ENCODE assay signal across 8 mouse cellular contexts in genomic region chr12:111704609-111705008, GRCm38 (mm10). TPM values are rescaled to one million over a fixed set of nuclear protein-coding genes. Genes with fewer than 3 reads are reported as not detected.
DNase-seq lines count a peak whose midpoint lies in the region; ATAC-seq lines count a peak whose summit lies in the region.

No protein-coding gene starts in this region.

- H3K9me3 ChIP-seq in neural tube, embryonic 11.5 days (ENCODE audit: control insufficient read depth, low read length), result no peaks in the 10 kb centered on the region
- no peaks in the 10 kb centered on the region for H3K9me3 ChIP-seq in forebrain, embryonic 13.5 days (replicated peaks)
- no peaks in the 10 kb centered on the region for H3K9me3 ChIP-seq in hindbrain, embryonic 13.5 days
- no peaks in the 10 kb centered on the region for H3K9me3 ChIP-seq in midbrain, embryonic 13.5 days

- H3K4me3 ChIP-seq in neural tube, embryonic 11.5 days (ENCODE audit: low read depth, low read length), result no peak overlapping the region
- H3K4me3 ChIP-seq in forebrain, embryonic 13.5 days, result no peak overlapping the region
- H3K4me3 ChIP-seq in hindbrain, embryonic 13.5 days, result no peak overlapping the region
- no peak overlapping the region for H3K4me3 ChIP-seq in midbrain, embryonic 13.5 days (replicated peaks)

- DNase-seq in neural tube, embryonic 11.5 days (ENCODE audit: low spot score), result peak; percentile 36
- DNase-seq in neural tube, embryonic 10.5 days (ENCODE audit: extremely low spot score, low spot score), result no peak
- no peak for DNase-seq in left cerebral cortex, postnatal 36 days (ENCODE audit: low spot score in 2 of 2)

- H3K4me2 ChIP-seq in neural tube, embryonic 11.5 days (ENCODE audit: low read depth), result no peak overlapping the region
- H3K4me2 ChIP-seq in forebrain, embryonic 13.5 days, result no peak overlapping the region
- no peak overlapping the region for H3K4me2 ChIP-seq in hindbrain, embryonic 13.5 days
- no peak overlapping the region for H3K4me2 ChIP-seq in midbrain, embryonic 13.5 days (replicated peaks)

- H3K36me3 ChIP-seq in neural tube, embryonic 11.5 days (ENCODE audit: control insufficient read depth, insufficient read depth, low read length), result peaks cover 4% of the 10 kb centered on the region; the same call in 1 of the 2 replicates
- H3K36me3 ChIP-seq in forebrain, embryonic 13.5 days (ENCODE audit: poor library complexity, severe bottlenecking), result peaks cover 38% of the 10 kb centered on the region
- peaks cover 27% of the 10 kb centered on the region for H3K36me3 ChIP-seq in hindbrain, embryonic 13.5 days
- peaks cover 33% of the 10 kb centered on the region for H3K36me3 ChIP-seq in midbrain, embryonic 13.5 days

- H3K9ac ChIP-seq in neural tube, embryonic 11.5 days (ENCODE audit: low read length), result no peak overlapping the region
- H3K9ac ChIP-seq in forebrain, embryonic 13.5 days, result peak overlapping the region; percentile 48
- H3K9ac ChIP-seq in hindbrain, embryonic 13.5 days, result 0 out of 2 replicates have a peak overlapping the region, but pooled peaks have one; percentile 15
- peak overlapping the region; percentile 28; the same call in 1 of the 2 replicates for H3K9ac ChIP-seq in midbrain, embryonic 13.5 days (replicated peaks)

- intact Hi-C loops in left cerebral cortex, postnatal 36 days (cut with DNase I), result no loop called here

- no peak overlapping the region for H3K27ac ChIP-seq in neural tube, embryonic 11.5 days (ENCODE audit: low read depth, low read length)
- peak overlapping the region; percentile 40 for H3K27ac ChIP-seq in forebrain, embryonic 13.5 days
- peak overlapping the region; percentile 67 for H3K27ac ChIP-seq in hindbrain, embryonic 13.5 days
- H3K27ac ChIP-seq in midbrain, embryonic 13.5 days, result no peak overlapping the region

- H3K4me1 ChIP-seq in neural tube, embryonic 11.5 days (ENCODE audit: control insufficient read depth, insufficient read depth, low read length), result no peaks in the 10 kb centered on the region
- H3K4me1 ChIP-seq in forebrain, embryonic 13.5 days, result peaks cover 16% of the 10 kb centered on the region
- peaks cover 10% of the 10 kb centered on the region for H3K4me1 ChIP-seq in hindbrain, embryonic 13.5 days (replicated peaks)
- peaks cover 5% of the 10 kb centered on the region; the same call in 1 of the 2 replicates for H3K4me1 ChIP-seq in midbrain, embryonic 13.5 days (replicated peaks)

- ATAC-seq in neural tube, embryonic 11.5 days (ENCODE audit: insufficient read depth, low FRiP score, low TSS enrichment), result no peak
- ATAC-seq in forebrain, embryonic 13.5 days, result peak; percentile 48; the same call in 1 of the 2 replicates
- ATAC-seq in hindbrain, embryonic 13.5 days (ENCODE audit: low FRiP score), result peak; percentile 36; the same call in 1 of the 2 replicates
- 0 out of 2 replicates have a peak, but pooled peaks have one; percentile 43 for ATAC-seq in midbrain, embryonic 13.5 days
- ATAC-seq in erythroid progenitor cell, adult 5-6 weeks (replicated peaks; ENCODE audit: low FRiP score, poor library complexity, severe bottlenecking), result no peak
- ATAC-seq in megakaryocyte, adult 5-6 weeks (ENCODE audit: poor library complexity, severe bottlenecking), result no peak

- 50% methylated on average over 9 of the region's 9 CpGs for WGBS in neural tube, embryonic 11.5 days
- 44% methylated on average over 9 of the region's 9 CpGs for WGBS in forebrain, embryonic 13.5 days
- WGBS in hindbrain, embryonic 13.5 days, result 52% methylated on average over 9 of the region's 9 CpGs
- 63% methylated on average over 9 of the region's 9 CpGs for WGBS in midbrain, embryonic 13.5 days

- no peaks in the 10 kb centered on the region for H3K27me3 ChIP-seq in neural tube, embryonic 11.5 days (ENCODE audit: control insufficient read depth, insufficient read depth, low read length)
- no peaks in the 10 kb centered on the region for H3K27me3 ChIP-seq in forebrain, embryonic 13.5 days
- no peaks in the 10 kb centered on the region for H3K27me3 ChIP-seq in hindbrain, embryonic 13.5 days
- no peaks in the 10 kb centered on the region for H3K27me3 ChIP-seq in midbrain, embryonic 13.5 days

RNA-seq across cellular contexts. Expression of gene Bag5, which starts 8.4 kb away (rescaled TPM):
- polyA plus RNA-seq in neural tube, embryonic 11.5 days (2014; fragmentation: Nextera tagmentation; extraction: Ambion mirVana), result 58.8 and 60.0 TPM in 2 replicates
- 62.1 and 62.8 TPM in 2 replicates for polyA plus RNA-seq in forebrain, embryonic 13.5 days (2015; fragmentation: Nextera tagmentation; extraction: Ambion mirVana)
- polyA plus RNA-seq in hindbrain, embryonic 13.5 days (2015; fragmentation: Nextera tagmentation; extraction: Ambion mirVana), result 65.3 and 67.9 TPM in 2 replicates
- polyA plus RNA-seq in midbrain, embryonic 13.5 days (2015; fragmentation: Nextera tagmentation; extraction: Ambion mirVana), result 63.9 and 68.2 TPM in 2 replicates
- total RNA-seq in left cerebral cortex, postnatal 36 days (2021), result 10 to 100 TPM; 57.0 to 57.8 TPM
- total RNA-seq in erythroid progenitor cell, adult 5-6 weeks (2015; ENCODE audit: low replicate concordance), result 5.4 and 6.3 TPM in 2 replicates
- total RNA-seq in erythroid progenitor cell, adult 5-6 weeks (2017; ENCODE audit: low replicate concordance), result 1.2 and 8.1 TPM in 2 replicates
- total RNA-seq in megakaryocyte, adult 5-6 weeks (2015), result 10.8 and 11.4 TPM in 2 replicates
- total RNA-seq in megakaryocyte, adult 5-6 weeks (2017), result 19.1 and 21.8 TPM in 2 replicates

RNA-seq across cellular contexts. Expression of gene Apopt1, which starts 8.5 kb away (rescaled TPM):
- polyA plus RNA-seq in neural tube, embryonic 11.5 days (2014; fragmentation: Nextera tagmentation; extraction: Ambion mirVana), result 53.1 and 53.4 TPM in 2 replicates
- polyA plus RNA-seq in forebrain, embryonic 13.5 days (2015; fragmentation: Nextera tagmentation; extraction: Ambion mirVana), result 52.6 and 56.2 TPM in 2 replicates
- polyA plus RNA-seq in hindbrain, embryonic 13.5 days (2015; fragmentation: Nextera tagmentation; extraction: Ambion mirVana), result 55.1 and 62.1 TPM in 2 replicates
- 59.5 and 59.6 TPM in 2 replicates for polyA plus RNA-seq in midbrain, embryonic 13.5 days (2015; fragmentation: Nextera tagmentation; extraction: Ambion mirVana)
- total RNA-seq in left cerebral cortex, postnatal 36 days (2021), result 10 to 100 TPM; 39.8 to 41.6 TPM
- total RNA-seq in erythroid progenitor cell, adult 5-6 weeks (2015; ENCODE audit: low replicate concordance), result 8.4 and 22.7 TPM in 2 replicates
- total RNA-seq in erythroid progenitor cell, adult 5-6 weeks (2017; ENCODE audit: low replicate concordance), result 4.8 and 11.3 TPM in 2 replicates
- total RNA-seq in megakaryocyte, adult 5-6 weeks (2015), result 44.6 and 45.0 TPM in 2 replicates
- total RNA-seq in megakaryocyte, adult 5-6 weeks (2017), result 60.6 and 61.0 TPM in 2 replicates

RNA-seq across cellular contexts. Expression of gene Trmt61a, which starts 26.7 kb away (rescaled TPM):
- 5.8 and 6.6 TPM in 2 replicates for polyA plus RNA-seq in neural tube, embryonic 11.5 days (2014; fragmentation: Nextera tagmentation; extraction: Ambion mirVana)
- 10.7 and 12.2 TPM in 2 replicates for polyA plus RNA-seq in forebrain, embryonic 13.5 days (2015; fragmentation: Nextera tagmentation; extraction: Ambion mirVana)
- 8.6 and 9.3 TPM in 2 replicates for polyA plus RNA-seq in hindbrain, embryonic 13.5 days (2015; fragmentation: Nextera tagmentation; extraction: Ambion mirVana)
- polyA plus RNA-seq in midbrain, embryonic 13.5 days (2015; fragmentation: Nextera tagmentation; extraction: Ambion mirVana), result 9.0 and 9.4 TPM in 2 replicates
- total RNA-seq in left cerebral cortex, postnatal 36 days (2021), result 10 to 100 TPM; 16.9 to 22.0 TPM
- 1.8 and 2.1 TPM in 2 replicates for total RNA-seq in erythroid progenitor cell, adult 5-6 weeks (2015; ENCODE audit: low replicate concordance)
- 0.39 and 2.3 TPM in 2 replicates for total RNA-seq in erythroid progenitor cell, adult 5-6 weeks (2017; ENCODE audit: low replicate concordance)
- 2.3 and 3.2 TPM in 2 replicates for total RNA-seq in megakaryocyte, adult 5-6 weeks (2015)
- 2.2 and 3.8 TPM in 2 replicates for total RNA-seq in megakaryocyte, adult 5-6 weeks (2017)

RNA-seq across cellular contexts. Expression of gene Ckb, which starts 32.5 kb away (rescaled TPM):
- polyA plus RNA-seq in neural tube, embryonic 11.5 days (2014; fragmentation: Nextera tagmentation; extraction: Ambion mirVana), result 2,083 and 2,271 TPM in 2 replicates
- polyA plus RNA-seq in forebrain, embryonic 13.5 days (2015; fragmentation: Nextera tagmentation; extraction: Ambion mirVana), result 2,311 and 2,462 TPM in 2 replicates
- polyA plus RNA-seq in hindbrain, embryonic 13.5 days (2015; fragmentation: Nextera tagmentation; extraction: Ambion mirVana), result 1,675 and 1,703 TPM in 2 replicates
- polyA plus RNA-seq in midbrain, embryonic 13.5 days (2015; fragmentation: Nextera tagmentation; extraction: Ambion mirVana), result 1,952 and 2,005 TPM in 2 replicates
- 1,000 to 10,000 TPM; 1,681 to 2,044 TPM for total RNA-seq in left cerebral cortex, postnatal 36 days (2021)
- total RNA-seq in erythroid progenitor cell, adult 5-6 weeks (2015; ENCODE audit: low replicate concordance), result 2.5 and 9.4 TPM in 2 replicates
- total RNA-seq in erythroid progenitor cell, adult 5-6 weeks (2017; ENCODE audit: low replicate concordance), result 5.2 and 10.0 TPM in 2 replicates
- 8.0 and 9.7 TPM in 2 replicates for total RNA-seq in megakaryocyte, adult 5-6 weeks (2015)
- total RNA-seq in megakaryocyte, adult 5-6 weeks (2017), result 22.0 and 23.1 TPM in 2 replicates

RNA-seq across cellular contexts. Expression of gene Klc1, which starts 54.0 kb away (rescaled TPM):
- polyA plus RNA-seq in neural tube, embryonic 11.5 days (2014; fragmentation: Nextera tagmentation; extraction: Ambion mirVana), result 339 and 364 TPM in 2 replicates
- polyA plus RNA-seq in forebrain, embryonic 13.5 days (2015; fragmentation: Nextera tagmentation; extraction: Ambion mirVana), result 319 and 339 TPM in 2 replicates
- polyA plus RNA-seq in hindbrain, embryonic 13.5 days (2015; fragmentation: Nextera tagmentation; extraction: Ambion mirVana), result 571 and 589 TPM in 2 replicates
- polyA plus RNA-seq in midbrain, embryonic 13.5 days (2015; fragmentation: Nextera tagmentation; extraction: Ambion mirVana), result 545 and 546 TPM in 2 replicates
- total RNA-seq in left cerebral cortex, postnatal 36 days (2021), result 100 to 1,000 TPM; 783 to 837 TPM
- 18.0 and 31.7 TPM in 2 replicates for total RNA-seq in erythroid progenitor cell, adult 5-6 weeks (2015; ENCODE audit: low replicate concordance)
- total RNA-seq in erythroid progenitor cell, adult 5-6 weeks (2017; ENCODE audit: low replicate concordance), result 38.2 and 63.6 TPM in 2 replicates
- total RNA-seq in megakaryocyte, adult 5-6 weeks (2015), result 36.3 and 36.7 TPM in 2 replicates
- total RNA-seq in megakaryocyte, adult 5-6 weeks (2017), result 72.7 and 83.1 TPM in 2 replicates

Comparison
In these comparisons a context has a peak if more than half of its experiments do, and no peak if none do; other contexts are left out.
1. ATAC-seq: peak in forebrain, embryonic 13.5 days (single experiment), hindbrain, embryonic 13.5 days (single experiment) and midbrain, embryonic 13.5 days (single experiment); none in neural tube, embryonic 11.5 days (single experiment), erythroid progenitor cell, adult 5-6 weeks (single experiment) and megakaryocyte, adult 5-6 weeks (single experiment).
2. H3K27ac ChIP-seq: peak in forebrain, embryonic 13.5 days (single experiment) and hindbrain, embryonic 13.5 days (single experiment); none in neural tube, embryonic 11.5 days (single experiment) and midbrain, embryonic 13.5 days (single experiment).